Mouse (Mus musculus): ENCODE results near the gene Gm20431. TPM values are rescaled to one million over a fixed set of nuclear protein-coding genes. Genes with fewer than 3 reads are reported as not detected.

Gene Gm20431
- total RNA-seq, 2 experiments from 2014 or later = 11.6 to 15.2 TPM

GRCm38 (mm10) chr2:167689501-167690218, 28.4 kb upstream of the Gm20431 start, which contains the start of gene Tmem189:
Gene Tmem189, minus strand, starts transcription at chr2:167689822.
- DNase-seq (ENCODE audit: low spot score in 2 of 2) = peak; percentile 61 to 69

- DNase-seq (ENCODE audit: low spot score in 2 of 2) = peak; percentile 97 to 98
These were observed 27.5 kb upstream of the Gm20431 start, which contains the start of gene Cebpb for GRCm38 (mm10) chr2:167688498-167689451. Gene Cebpb, plus strand, starts transcription at chr2:167688915.

- no peak for DNase-seq (ENCODE audit: low spot score in 2 of 2)
These were observed 26.8 kb upstream of the Gm20431 start for GRCm38 (mm10) chr2:167688126-167688497.

GRCm38 (mm10) chr2:167687651-167688101, 26.4 kb upstream of the Gm20431 start:
- DNase-seq (ENCODE audit: low spot score in 2 of 2) = peak; percentile 62 to 72

- no peak for DNase-seq (ENCODE audit: low spot score in 2 of 2)
These were observed 25.9 kb upstream of the Gm20431 start for GRCm38 (mm10) chr2:167687250-167687586.

GRCm38 (mm10) chr2:167686382-167687249, 25.3 kb upstream of the Gm20431 start:
- DNase-seq (ENCODE audit: low spot score in 2 of 2) = peak in 1 of 2 experiments; percentile 43

- DNase-seq (ENCODE audit: low spot score in 2 of 2) = no peak
These were observed 24.6 kb upstream of the Gm20431 start for GRCm38 (mm10) chr2:167685865-167686264.

GRCm38 (mm10) chr2:167685137-167685536, 23.8 kb upstream of the Gm20431 start:
- DNase-seq (ENCODE audit: low spot score in 2 of 2) = peak; percentile 99

- no peak for DNase-seq (ENCODE audit: low spot score in 2 of 2)
These were observed 22.4 kb upstream of the Gm20431 start for GRCm38 (mm10) chr2:167683721-167684120.

GRCm38 (mm10) chr2:167680657-167681056, 19.4 kb upstream of the Gm20431 start:
- peak in 1 of 2 experiments; percentile 65 for DNase-seq (ENCODE audit: low spot score in 2 of 2)

- DNase-seq (ENCODE audit: low spot score in 2 of 2) = peak; percentile 84 to 88
These were observed 18.7 kb upstream of the Gm20431 start for GRCm38 (mm10) chr2:167679902-167680430.

GRCm38 (mm10) chr2:167678600-167678999, 17.3 kb upstream of the Gm20431 start:
- no peak for DNase-seq (ENCODE audit: low spot score in 2 of 2)

GRCm38 (mm10) chr2:167675120-167675909, 14.0 kb upstream of the Gm20431 start:
- DNase-seq (ENCODE audit: low spot score in 2 of 2) = no peak

GRCm38 (mm10) chr2:167672212-167672685, 11.0 kb upstream of the Gm20431 start:
- no peak for DNase-seq (ENCODE audit: low spot score in 2 of 2)

GRCm38 (mm10) chr2:167671101-167671633, 9.9 kb upstream of the Gm20431 start:
- DNase-seq (ENCODE audit: low spot score in 2 of 2) = no peak

GRCm38 (mm10) chr2:167669398-167669797, 8.1 kb upstream of the Gm20431 start:
- DNase-seq (ENCODE audit: low spot score in 2 of 2) = no peak

GRCm38 (mm10) chr2:167668426-167668825, 7.1 kb upstream of the Gm20431 start:
- DNase-seq (ENCODE audit: low spot score in 2 of 2) = no peak

- DNase-seq (ENCODE audit: low spot score in 2 of 2) = no peak
These were observed 4.8 kb upstream of the Gm20431 start for GRCm38 (mm10) chr2:167665972-167666713.

- no peak for DNase-seq (ENCODE audit: low spot score in 2 of 2)
These were observed 1.4 kb upstream of the Gm20431 start for GRCm38 (mm10) chr2:167662713-167663112.
